ENCODE assay signal across 8 mouse cellular contexts in the genomic region with DNA sequence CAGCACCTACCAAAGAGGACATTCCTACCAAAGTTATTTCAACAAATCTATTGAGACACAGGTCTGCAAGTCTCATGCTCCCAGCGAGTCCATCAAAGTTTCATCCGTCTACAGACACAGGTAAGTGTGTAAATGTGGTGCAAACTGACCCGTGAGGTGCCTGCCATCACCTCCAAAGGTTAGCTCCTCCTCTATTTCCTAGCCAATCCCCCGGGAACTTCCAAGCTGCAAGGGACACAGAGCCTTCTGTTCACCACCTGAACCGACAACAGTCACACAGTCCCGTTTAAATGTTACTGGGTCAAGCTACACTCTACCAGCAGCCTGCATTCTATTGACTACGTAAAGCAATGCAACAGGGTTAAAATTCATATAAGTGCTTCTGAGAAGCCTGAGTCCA.
DNase-seq lines count a peak whose midpoint lies in the region.
"Not testable (repeated sequence)": the region's sequence is repeated elsewhere in the genome, so short reads cannot be mapped to it uniquely, and the experiment has no call there.

No protein-coding gene starts in this region.

- intact Hi-C loops in left cerebral cortex, postnatal 25 days (cut with DNase I) = not testable (repeated sequence)

- DNase-seq in cerebellum, adult 18-20 months = peak; percentile 30 to 31
- peak; percentile 32 for DNase-seq in cerebellum, adult 9-11 months
- peak; percentile 11 to 17 for DNase-seq in cerebellum, postnatal 36 days
- peak; percentile 90 for DNase-seq in heart, adult 11 months
- peak; percentile 6 for DNase-seq in layer of hippocampus, postnatal 25 days (ENCODE audit: extremely low spot score in 1 of 2, low spot score in 1 of 2)
- peak; percentile 2 to 4 for DNase-seq in left cerebral cortex, postnatal 25 days (ENCODE audit: low spot score in 2 of 2)
- DNase-seq in right cerebral cortex, adult 18-20 months = peak; percentile 12
- DNase-seq in right cerebral cortex, postnatal 4 days = peak; percentile 2

Comparison
In these comparisons a context has a peak if more than half of its experiments do, and no peak if none do; other contexts are left out.
1. Peak in every context shown above with its lines: DNase-seq.
2. DNase-seq: peak in every context shown above with its lines; median percentile 90 in heart, adult 11 months; 32 in cerebellum, adult 9-11 months; 30 in cerebellum, adult 18-20 months; 14 in cerebellum, postnatal 36 days; 12 in right cerebral cortex, adult 18-20 months; 6 in layer of hippocampus, postnatal 25 days; 3 in left cerebral cortex, postnatal 25 days; 2 in right cerebral cortex, postnatal 4 days.